Mouse (Mus musculus) erythroblast, embryonic 14.5 days (primary cell): ENCODE measurements around the gene Mknk2.

ENCODE experiments used
- GATA1 ChIP-seq: IDR thresholded peaks from 2 replicates; pipeline ENCODE4 v1.6.1; 2012; ENCODE audit warnings: low read length, inconsistent platforms, mixed read lengths
- TAL1 ChIP-seq: IDR thresholded peaks from 3 replicates; pipeline ENCODE4 v1.6.1; 2012; ENCODE audit warnings: low read length, inconsistent platforms, mixed read lengths

GRCm38 (mm10) chr10:80700732-80701131, 22.8 kb upstream of the Mknk2 start:
- no peak for TF ChIP-seq TAL1
- no peak for TF ChIP-seq GATA1
